Mouse (Mus musculus): ENCODE results near the gene Prg2. TPM values are rescaled to one million over a fixed set of nuclear protein-coding genes. Genes with fewer than 3 reads are reported as not detected.

Prg2 gene
- polyA plus RNA-seq, 1 experiment from 2014 or later: not detected

DNA sequence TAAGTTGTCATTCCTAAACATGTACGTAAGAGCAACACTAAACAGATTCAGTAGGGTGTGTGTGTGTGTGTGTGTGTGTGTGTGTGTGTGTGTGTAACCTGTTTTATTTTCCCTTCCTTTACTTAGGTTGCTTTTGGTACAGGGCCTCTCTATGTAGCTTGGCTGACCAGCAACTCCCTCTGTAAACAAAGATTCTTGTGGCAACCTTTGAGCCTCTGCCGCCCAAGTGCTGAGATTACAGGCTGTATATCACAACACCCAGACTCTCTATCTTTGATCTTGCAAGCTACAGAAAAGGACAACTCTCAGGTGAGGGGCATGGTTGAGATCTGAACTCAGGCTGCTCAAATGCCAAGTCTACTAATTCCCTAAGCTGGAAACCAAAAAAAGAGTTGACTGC, 29.0 kb downstream of the Prg2 start:
- Histone ChIP-seq H3K9me3 (ENCODE audit: control insufficient read depth, low read length) (no peaks in the 10 kb centered on the region), H3K36me3 (ENCODE audit: control insufficient read depth, insufficient read depth, low read length) (no peaks in the 10 kb centered on the region), H3K27ac (ENCODE audit: low read depth) (peak overlapping the region; percentile 2; the same call in 1 of the 2 replicates), H3K4me2 (ENCODE audit: low read length) (no peak overlapping the region), H3K4me1 (replicated peaks; ENCODE audit: control insufficient read depth, insufficient read depth, low read length) (peaks cover 7% of the 10 kb centered on the region; the same call in 1 of the 2 replicates), H3K4me3 (ENCODE audit: low read depth, low read length) (no peak overlapping the region), H3K9ac (ENCODE audit: low read length) (no peak overlapping the region), H3K27me3 (replicated peaks; ENCODE audit: control insufficient read depth, insufficient read depth, low read length) (no peaks in the 10 kb centered on the region)
- ATAC-seq (replicated peaks; ENCODE audit: low FRiP score, low TSS enrichment, low read depth) (peak; percentile 51), DNase-seq (ENCODE audit: low spot score) (no peak)
- WGBS: 47% methylated on average over 2 of the region's 2 CpGs

- no peaks in the 10 kb centered on the region for H3K36me3 ChIP-seq (ENCODE audit: control insufficient read depth, insufficient read depth, low read length)
- H3K4me3 ChIP-seq (ENCODE audit: low read depth, low read length): no peak overlapping the region
- H3K27ac ChIP-seq (ENCODE audit: low read depth): peak overlapping the region; percentile 1; the same call in 1 of the 2 replicates
- peaks cover 7% of the 10 kb centered on the region; the same call in 1 of the 2 replicates for H3K4me1 ChIP-seq (replicated peaks; ENCODE audit: control insufficient read depth, insufficient read depth, low read length)
- no peak overlapping the region for H3K4me2 ChIP-seq (ENCODE audit: low read length)
- no peaks in the 10 kb centered on the region for H3K27me3 ChIP-seq (replicated peaks; ENCODE audit: control insufficient read depth, insufficient read depth, low read length)
- H3K9me3 ChIP-seq (ENCODE audit: control insufficient read depth, low read length): no peaks in the 10 kb centered on the region
- no peak overlapping the region for H3K9ac ChIP-seq (ENCODE audit: low read length)
- peak; percentile 31; the same call in 1 of the 2 replicates for ATAC-seq (replicated peaks; ENCODE audit: low FRiP score, low TSS enrichment, low read depth)
- DNase-seq (ENCODE audit: low spot score): no peak
- WGBS: 26% methylated on average over 9 of the region's 9 CpGs
These were observed 31.8 kb downstream of the Prg2 start for GRCm38 (mm10) chr2:85011906-85012604.

- DNase-seq (ENCODE audit: low spot score) (no peak), ATAC-seq (replicated peaks; ENCODE audit: low FRiP score, low TSS enrichment, low read depth) (no peak)
- H3K4me2 ChIP-seq (ENCODE audit: low read length): no peak overlapping the region
- no peak overlapping the region for H3K4me3 ChIP-seq (ENCODE audit: low read depth, low read length)
- no peak overlapping the region for H3K9ac ChIP-seq (ENCODE audit: low read length)
- H3K27me3 ChIP-seq (replicated peaks; ENCODE audit: control insufficient read depth, insufficient read depth, low read length): no peaks in the 10 kb centered on the region
- H3K4me1 ChIP-seq (replicated peaks; ENCODE audit: control insufficient read depth, insufficient read depth, low read length): peaks cover 7% of the 10 kb centered on the region; the same call in 1 of the 2 replicates
- 78% methylated on average over 14 of the region's 14 CpGs for WGBS
- H3K9me3 ChIP-seq (ENCODE audit: control insufficient read depth, low read length): no peaks in the 10 kb centered on the region
- no peak overlapping the region for H3K27ac ChIP-seq (ENCODE audit: low read depth)
- no peaks in the 10 kb centered on the region for H3K36me3 ChIP-seq (ENCODE audit: control insufficient read depth, insufficient read depth, low read length)
These were observed 32.4 kb downstream of the Prg2 start for GRCm38 (mm10) chr2:85012679-85013078.

DNA sequence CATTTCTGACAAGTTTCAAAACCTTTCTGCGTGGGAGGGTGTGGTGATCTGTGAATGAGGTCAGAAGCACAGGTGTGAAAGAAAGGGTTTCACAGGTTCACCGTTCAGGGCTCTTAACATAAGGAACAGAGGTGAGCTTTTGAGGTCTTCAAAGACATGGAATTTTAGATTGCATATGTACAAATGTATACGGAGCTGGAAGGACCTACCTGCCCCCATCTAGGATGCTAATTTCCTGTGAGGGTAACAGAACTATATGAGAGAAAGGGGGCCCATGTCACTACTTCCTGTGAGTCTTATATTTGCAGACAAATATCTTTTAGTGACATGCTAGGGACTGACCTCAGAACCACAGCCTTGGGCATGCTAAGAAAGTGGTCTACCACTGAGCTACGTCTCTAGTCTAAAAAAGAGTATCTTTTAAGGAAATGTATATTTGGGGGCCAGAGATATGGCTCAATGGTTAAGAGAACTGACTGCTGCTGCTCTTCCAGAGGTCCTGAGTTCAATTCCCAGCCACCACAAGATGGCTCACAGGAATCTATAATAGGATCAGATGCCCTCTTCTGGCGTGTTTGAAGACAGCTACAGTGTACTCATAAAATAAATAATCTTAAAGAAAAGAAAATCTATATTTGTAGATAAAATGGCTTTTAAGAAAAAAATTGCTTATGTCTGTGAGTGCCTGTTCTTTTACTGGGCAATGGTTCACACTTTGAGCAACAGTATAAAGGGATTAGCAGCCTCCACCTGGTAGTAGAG, 33.7 kb downstream of the Prg2 start:
- no peak overlapping the region for H3K4me3 ChIP-seq (ENCODE audit: low read depth, low read length)
- H3K4me2 ChIP-seq (ENCODE audit: low read length): no peak overlapping the region
- no peak overlapping the region for H3K27ac ChIP-seq (ENCODE audit: low read depth)
- peaks cover 7% of the 10 kb centered on the region; the same call in 1 of the 2 replicates for H3K4me1 ChIP-seq (replicated peaks; ENCODE audit: control insufficient read depth, insufficient read depth, low read length)
- H3K36me3 ChIP-seq (ENCODE audit: control insufficient read depth, insufficient read depth, low read length): no peaks in the 10 kb centered on the region
- H3K27me3 ChIP-seq (replicated peaks; ENCODE audit: control insufficient read depth, insufficient read depth, low read length): no peaks in the 10 kb centered on the region
- 82% methylated on average over 5 of the region's 5 CpGs for WGBS
- ATAC-seq (replicated peaks; ENCODE audit: low FRiP score, low TSS enrichment, low read depth) (no peak), DNase-seq (ENCODE audit: low spot score) (no peak)
- H3K9me3 ChIP-seq (ENCODE audit: control insufficient read depth, low read length): no peaks in the 10 kb centered on the region
- H3K9ac ChIP-seq (ENCODE audit: low read length): no peak overlapping the region

GRCm38 (mm10) chr2:85014588-85014982, 34.3 kb downstream of the Prg2 start:
- H3K4me1 ChIP-seq (replicated peaks; ENCODE audit: control insufficient read depth, insufficient read depth, low read length): peaks cover 7% of the 10 kb centered on the region; the same call in 1 of the 2 replicates
- no peaks in the 10 kb centered on the region for H3K36me3 ChIP-seq (ENCODE audit: control insufficient read depth, insufficient read depth, low read length)
- H3K9me3 ChIP-seq (ENCODE audit: control insufficient read depth, low read length): no peaks in the 10 kb centered on the region
- H3K27ac ChIP-seq (ENCODE audit: low read depth): no peak overlapping the region
- no peak overlapping the region for H3K9ac ChIP-seq (ENCODE audit: low read length)
- ATAC-seq (replicated peaks; ENCODE audit: low FRiP score, low TSS enrichment, low read depth): no peak
- DNase-seq (ENCODE audit: low spot score): no peak
- H3K4me2 ChIP-seq (ENCODE audit: low read length): no peak overlapping the region
- H3K27me3 ChIP-seq (replicated peaks; ENCODE audit: control insufficient read depth, insufficient read depth, low read length): no peaks in the 10 kb centered on the region
- WGBS: 33% methylated on average over 3 of the region's 3 CpGs
- H3K4me3 ChIP-seq (ENCODE audit: low read depth, low read length): no peak overlapping the region

- no peaks in the 10 kb centered on the region for H3K36me3 ChIP-seq (ENCODE audit: control insufficient read depth, insufficient read depth, low read length)
- H3K4me1 ChIP-seq (replicated peaks; ENCODE audit: control insufficient read depth, insufficient read depth, low read length): no peaks in the 10 kb centered on the region
- no peak overlapping the region for H3K4me3 ChIP-seq (ENCODE audit: low read depth, low read length)
- H3K27me3 ChIP-seq (replicated peaks; ENCODE audit: control insufficient read depth, insufficient read depth, low read length): no peaks in the 10 kb centered on the region
- no peaks in the 10 kb centered on the region for H3K9me3 ChIP-seq (ENCODE audit: control insufficient read depth, low read length)
- no peak overlapping the region for H3K27ac ChIP-seq (ENCODE audit: low read depth)
- WGBS: 16% methylated on average over 4 of the region's 4 CpGs
- no peak overlapping the region for H3K9ac ChIP-seq (ENCODE audit: low read length)
- ATAC-seq (replicated peaks; ENCODE audit: low FRiP score, low TSS enrichment, low read depth) (no peak), DNase-seq (ENCODE audit: low spot score) (no peak)
- H3K4me2 ChIP-seq (ENCODE audit: low read length): no peak overlapping the region
These were observed 41.8 kb downstream of the Prg2 start for GRCm38 (mm10) chr2:85022043-85022442.

- Histone ChIP-seq H3K27me3 (replicated peaks; ENCODE audit: control insufficient read depth, insufficient read depth, low read length) (no peaks in the 10 kb centered on the region), H3K9me3 (ENCODE audit: control insufficient read depth, low read length) (no peaks in the 10 kb centered on the region), H3K36me3 (ENCODE audit: control insufficient read depth, insufficient read depth, low read length) (no peaks in the 10 kb centered on the region), H3K4me1 (replicated peaks; ENCODE audit: control insufficient read depth, insufficient read depth, low read length) (peaks cover 7% of the 10 kb centered on the region; the same call in 1 of the 2 replicates), H3K9ac (ENCODE audit: low read length) (no peak overlapping the region), H3K4me3 (ENCODE audit: low read depth, low read length) (no peak overlapping the region), H3K4me2 (ENCODE audit: low read length) (no peak overlapping the region), H3K27ac (ENCODE audit: low read depth) (no peak overlapping the region)
- 81% methylated on average over 3 of the region's 3 CpGs for WGBS
- no peak for DNase-seq (ENCODE audit: low spot score)
- ATAC-seq (replicated peaks; ENCODE audit: low FRiP score, low TSS enrichment, low read depth): 0 out of 2 replicates have a peak, but pooled peaks have one; percentile 14
These were observed 45.9 kb downstream of the Prg2 start for GRCm38 (mm10) chr2:85026178-85026577.

DNA sequence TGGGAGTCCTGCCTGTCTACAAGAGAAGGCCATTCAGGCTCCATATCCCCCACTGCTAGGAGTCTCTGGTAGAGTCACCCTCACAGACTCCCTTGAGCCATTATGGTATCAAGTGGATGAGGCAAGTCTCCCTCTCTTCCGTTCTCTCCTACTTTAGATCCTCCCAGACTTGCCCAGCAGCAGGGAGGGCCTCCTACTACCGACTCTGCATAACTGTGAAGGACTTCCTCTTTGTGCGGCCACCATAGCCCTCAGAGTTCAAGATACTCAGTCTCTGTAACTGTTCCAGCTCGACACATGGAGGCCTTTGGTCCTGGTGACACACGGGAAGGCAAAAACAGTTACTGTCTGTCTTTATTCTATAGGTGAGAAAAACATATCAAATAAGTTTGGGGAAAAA, 47.0 kb downstream of the Prg2 start:
- Histone ChIP-seq H3K9ac (ENCODE audit: low read length) (no peak overlapping the region), H3K27me3 (replicated peaks; ENCODE audit: control insufficient read depth, insufficient read depth, low read length) (no peaks in the 10 kb centered on the region), H3K4me2 (ENCODE audit: low read length) (no peak overlapping the region), H3K4me1 (replicated peaks; ENCODE audit: control insufficient read depth, insufficient read depth, low read length) (peaks cover 7% of the 10 kb centered on the region; the same call in 1 of the 2 replicates), H3K36me3 (ENCODE audit: control insufficient read depth, insufficient read depth, low read length) (no peaks in the 10 kb centered on the region), H3K27ac (ENCODE audit: low read depth) (no peak overlapping the region), H3K9me3 (ENCODE audit: control insufficient read depth, low read length) (no peaks in the 10 kb centered on the region), H3K4me3 (ENCODE audit: low read depth, low read length) (no peak overlapping the region)
- WGBS: 73% methylated on average over 5 of the region's 5 CpGs
- ATAC-seq (replicated peaks; ENCODE audit: low FRiP score, low TSS enrichment, low read depth) (no peak), DNase-seq (ENCODE audit: low spot score) (no peak)

Data from intestine, embryonic 14.5 days (tissue).